Mouse (Mus musculus): ENCODE results near the gene Arfip1. TPM values are rescaled to one million over a fixed set of nuclear protein-coding genes. Genes with fewer than 3 reads are reported as not detected.
"Not testable (repeated sequence)": the region's sequence is repeated elsewhere in the genome, so short reads cannot be mapped to it uniquely, and the experiment has no call there.

Arfip1 gene
- polyA plus RNA-seq, 1 experiment from 2014 or later: 40.0 TPM

- Histone ChIP-seq H3K4me3 (ENCODE audit: inconsistent target) (no peak overlapping the region), H3K36me3 (ENCODE audit: inconsistent target) (no peaks in the 10 kb centered on the region), H3K79me2 (ENCODE audit: inconsistent target) (peaks cover 88% of the 10 kb centered on the region), H3K27ac (no peak overlapping the region)
- WGBS (ENCODE audit: missing documents): 45% methylated on average over 8 of the region's 8 CpGs
Measured at GRCm38 (mm10) chr3:84547177-84547576, 35.2 kb downstream of the Arfip1 start.

- H3K79me2 ChIP-seq (ENCODE audit: inconsistent target): peaks cover 86% of the 10 kb centered on the region
- not testable (repeated sequence) for H3K4me3 ChIP-seq (ENCODE audit: inconsistent target); H3K27ac ChIP-seq; H3K36me3 ChIP-seq (ENCODE audit: inconsistent target)
- 11% methylated on average over 3 of the region's 3 CpGs for WGBS (ENCODE audit: missing documents)
Measured at GRCm38 (mm10) chr3:84542450-84542849, 40.0 kb downstream of the Arfip1 start.

GRCm38 (mm10) chr3:84541881-84542280 is 40.5 kb downstream of the Arfip1 start:
- 100% methylated on average over 1 of the region's 1 CpGs for whole genome bisulfite sequencing (ENCODE audit: missing documents)
- Histone ChIP-seq H3K27ac (no peak overlapping the region), H3K4me3 (ENCODE audit: inconsistent target) (no peak overlapping the region), H3K79me2 (ENCODE audit: inconsistent target) (peaks cover 83% of the 10 kb centered on the region), H3K36me3 (ENCODE audit: inconsistent target) (no peaks in the 10 kb centered on the region)

- H3K36me3 ChIP-seq (ENCODE audit: inconsistent target): no peaks in the 10 kb centered on the region
- H3K27ac ChIP-seq: no peak overlapping the region
- H3K79me2 ChIP-seq (ENCODE audit: inconsistent target): peaks cover 75% of the 10 kb centered on the region
- H3K4me3 ChIP-seq (ENCODE audit: inconsistent target): no peak overlapping the region
Measured at GRCm38 (mm10) chr3:84540640-84541039, 41.8 kb downstream of the Arfip1 start.

DNA sequence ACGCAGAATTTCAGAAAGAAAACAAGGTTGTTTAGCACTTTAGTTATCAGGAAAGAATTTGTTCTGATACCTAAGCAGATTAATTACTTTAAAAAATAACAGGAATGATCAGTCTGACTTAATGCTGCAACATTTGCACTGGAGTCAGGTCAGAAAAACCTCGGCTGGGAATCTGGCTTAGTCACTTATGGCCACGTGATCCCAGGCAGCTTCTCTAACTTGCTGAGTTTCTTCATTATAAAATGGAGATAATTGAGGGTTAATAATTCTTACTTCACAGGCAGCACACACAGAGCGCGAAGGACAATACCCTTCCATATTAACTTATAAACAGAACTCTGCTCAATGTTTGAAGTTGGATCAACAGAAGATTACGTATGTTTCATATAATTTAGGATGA is 45.4 kb downstream of the Arfip1 start:
- Histone ChIP-seq H3K27ac (no peak overlapping the region), H3K4me3 (ENCODE audit: inconsistent target) (no peak overlapping the region), H3K79me2 (ENCODE audit: inconsistent target) (peaks cover 39% of the 10 kb centered on the region), H3K36me3 (ENCODE audit: inconsistent target) (peaks cover 12% of the 10 kb centered on the region; the same call in 1 of the 2 replicates)
- 96% methylated on average over 6 of the region's 6 CpGs for WGBS (ENCODE audit: missing documents)

GRCm38 (mm10) chr3:84533227-84533626 is 49.2 kb downstream of the Arfip1 start:
- WGBS (ENCODE audit: missing documents): 72% methylated on average over 5 of the region's 5 CpGs
- peaks cover 12% of the 10 kb centered on the region; the same call in 1 of the 2 replicates for H3K36me3 ChIP-seq (ENCODE audit: inconsistent target)
- peaks cover 6% of the 10 kb centered on the region; the same call in 1 of the 2 replicates for H3K79me2 ChIP-seq (ENCODE audit: inconsistent target)
- H3K4me3 ChIP-seq (ENCODE audit: inconsistent target): no peak overlapping the region
- no peak overlapping the region for H3K27ac ChIP-seq

GRCm38 (mm10) chr3:84529021-84529420 is 53.4 kb downstream of the Arfip1 start:
- H3K27ac ChIP-seq: no peak overlapping the region
- H3K36me3 ChIP-seq (ENCODE audit: inconsistent target): peaks cover 20% of the 10 kb centered on the region
- 89% methylated on average over 2 of the region's 2 CpGs for WGBS (ENCODE audit: missing documents)
- no peak overlapping the region for H3K4me3 ChIP-seq (ENCODE audit: inconsistent target)
- no peaks in the 10 kb centered on the region for H3K79me2 ChIP-seq (ENCODE audit: inconsistent target)

GRCm38 (mm10) chr3:84524952-84525351 is 57.5 kb downstream of the Arfip1 start:
- peaks cover 16% of the 10 kb centered on the region for H3K36me3 ChIP-seq (ENCODE audit: inconsistent target)
- no peaks in the 10 kb centered on the region for H3K79me2 ChIP-seq (ENCODE audit: inconsistent target)
- H3K4me3 ChIP-seq (ENCODE audit: inconsistent target): no peak overlapping the region
- 86% methylated on average over 1 of the region's 1 CpGs for WGBS (ENCODE audit: missing documents)
- H3K27ac ChIP-seq: no peak overlapping the region

DNA sequence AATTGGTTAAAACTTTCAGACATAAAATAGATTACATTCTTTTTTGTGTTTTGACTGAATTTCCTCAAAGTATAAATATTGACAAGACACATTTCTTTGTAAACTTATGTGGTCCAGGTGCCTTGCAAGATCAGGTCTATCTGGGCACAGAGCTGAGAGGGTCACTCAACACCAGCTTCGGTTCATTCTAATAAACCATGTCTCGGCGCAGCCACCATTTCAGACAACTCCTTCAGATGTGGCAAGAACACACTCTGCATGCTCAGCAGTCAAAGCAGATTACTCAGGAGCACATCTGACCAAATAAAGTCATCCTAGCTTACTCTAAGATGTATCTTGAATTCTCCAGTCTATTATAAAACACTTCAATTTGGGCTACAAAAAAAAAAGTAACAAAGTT is 66.3 kb downstream of the Arfip1 start:
- Histone ChIP-seq H3K79me2 (ENCODE audit: inconsistent target) (no peaks in the 10 kb centered on the region), H3K27ac (no peak overlapping the region), H3K4me3 (ENCODE audit: inconsistent target) (no peak overlapping the region), H3K36me3 (ENCODE audit: inconsistent target) (peaks cover 32% of the 10 kb centered on the region)
- 97% methylated on average over 3 of the region's 3 CpGs for WGBS (ENCODE audit: missing documents)

DNA sequence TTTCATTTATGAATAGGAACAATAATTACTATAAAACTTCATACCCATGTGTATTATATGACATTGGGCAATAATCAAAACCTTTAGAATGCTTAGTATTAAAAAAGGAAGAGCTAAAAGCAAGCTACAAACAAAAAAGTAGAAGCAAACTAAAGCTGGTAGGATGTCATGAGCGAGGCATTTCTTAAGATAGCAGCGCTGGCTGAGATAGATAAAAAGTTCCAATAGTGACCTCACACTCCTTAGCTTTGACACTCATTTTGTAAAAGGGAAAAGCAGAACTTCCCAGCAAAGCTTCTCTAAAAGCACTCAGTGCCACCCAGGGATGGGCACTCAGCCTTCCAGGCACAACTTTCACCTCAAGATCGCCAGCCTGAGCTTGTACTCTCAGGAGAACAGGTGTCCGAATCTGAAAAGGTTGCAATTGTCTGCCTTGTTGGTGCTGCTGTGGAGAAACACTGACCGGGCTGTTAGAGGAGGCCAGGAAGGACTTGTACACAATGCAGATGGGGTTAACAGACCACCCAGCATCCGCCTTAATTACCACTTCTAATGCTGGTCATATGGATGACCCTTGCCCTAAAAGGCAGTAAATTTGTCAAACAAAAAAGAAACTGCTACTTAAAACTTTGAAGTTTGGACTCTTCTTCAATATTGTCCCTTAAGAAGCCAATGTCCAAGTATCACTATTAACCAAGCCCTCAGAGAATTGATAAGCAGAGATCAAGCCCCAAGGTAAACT is 69.5 kb downstream of the Arfip1 start:
- no peak overlapping the region for H3K27ac ChIP-seq
- H3K79me2 ChIP-seq (ENCODE audit: inconsistent target): no peaks in the 10 kb centered on the region
- peaks cover 30% of the 10 kb centered on the region for H3K36me3 ChIP-seq (ENCODE audit: inconsistent target)
- 89% methylated on average over 6 of the region's 6 CpGs for WGBS (ENCODE audit: missing documents)
- H3K4me3 ChIP-seq (ENCODE audit: inconsistent target): no peak overlapping the region

DNA sequence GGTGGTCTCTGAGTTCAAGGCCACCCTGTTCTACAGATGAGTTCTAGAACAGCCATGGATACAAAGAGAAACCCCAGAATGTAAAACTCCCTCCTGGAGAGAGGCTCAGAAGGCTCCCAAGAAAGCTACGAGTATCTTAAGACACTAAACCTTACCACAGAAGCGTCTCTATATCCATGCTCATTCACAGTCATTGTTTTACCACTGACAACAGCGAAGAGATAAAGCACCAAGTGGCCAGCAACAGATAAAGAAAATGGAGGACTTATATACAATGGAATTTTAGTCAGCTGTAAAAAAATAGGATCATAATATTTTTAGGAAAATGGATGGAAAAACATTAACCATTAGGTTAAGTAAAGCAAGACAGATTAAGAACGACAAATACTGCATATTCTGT is 77.2 kb downstream of the Arfip1 start:
- no peak overlapping the region for H3K27ac ChIP-seq
- WGBS (ENCODE audit: missing documents): 93% methylated on average over 4 of the region's 4 CpGs
- peaks cover 8% of the 10 kb centered on the region; the same call in 1 of the 2 replicates for H3K36me3 ChIP-seq (ENCODE audit: inconsistent target)
- H3K4me3 ChIP-seq (ENCODE audit: inconsistent target): no peak overlapping the region
- H3K79me2 ChIP-seq (ENCODE audit: inconsistent target): no peaks in the 10 kb centered on the region

GRCm38 (mm10) chr3:84504291-84504690 is 78.1 kb downstream of the Arfip1 start:
- no peak overlapping the region for H3K27ac ChIP-seq
- 0 out of 2 replicates have a peak, but pooled peaks cover 4% of the 10 kb centered on the region for H3K36me3 ChIP-seq (ENCODE audit: inconsistent target)
- 6% methylated on average over 8 of the region's 8 CpGs for WGBS (ENCODE audit: missing documents)
- no peaks in the 10 kb centered on the region for H3K79me2 ChIP-seq (ENCODE audit: inconsistent target)
- no peak overlapping the region for H3K4me3 ChIP-seq (ENCODE audit: inconsistent target)

- 100% methylated on average over 2 of the region's 2 CpGs for WGBS (ENCODE audit: missing documents)
Measured at GRCm38 (mm10) chr3:84502101-84502500, 80.3 kb downstream of the Arfip1 start.

DNA sequence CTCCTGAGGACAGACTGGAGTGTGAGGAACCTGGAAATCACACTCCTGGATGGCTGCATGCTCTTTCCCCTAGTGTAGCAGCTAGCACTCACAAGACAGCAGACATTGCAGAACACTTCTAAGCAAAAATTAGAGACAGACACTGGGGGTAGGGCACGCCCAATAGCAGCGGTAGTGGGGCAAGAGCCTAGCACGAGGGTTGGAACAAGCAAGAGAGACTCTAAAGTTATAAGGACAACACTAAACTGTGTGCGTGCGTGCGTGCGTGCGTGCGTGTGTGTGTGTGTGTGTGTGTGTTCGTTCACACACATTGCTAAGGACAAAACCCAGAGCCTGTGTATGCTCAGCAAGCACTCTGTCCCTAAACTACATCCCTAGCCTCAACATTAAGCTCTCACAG is 81.9 kb downstream of the Arfip1 start:
- Histone ChIP-seq H3K27ac (no peak overlapping the region), H3K36me3 (ENCODE audit: inconsistent target) (peaks cover 20% of the 10 kb centered on the region; the same call in 1 of the 2 replicates), H3K4me3 (ENCODE audit: inconsistent target) (no peak overlapping the region), H3K79me2 (ENCODE audit: inconsistent target) (no peaks in the 10 kb centered on the region)
- 87% methylated on average over 10 of the region's 10 CpGs for WGBS (ENCODE audit: missing documents)

More at GRCm38 (mm10) chr3:84502101-84502500, 80.3 kb downstream of the Arfip1 start:
- Histone ChIP-seq H3K79me2 (ENCODE audit: inconsistent target) (no peaks in the 10 kb centered on the region), H3K27ac (no peak overlapping the region), H3K36me3 (ENCODE audit: inconsistent target) (peaks cover 5% of the 10 kb centered on the region; the same call in 1 of the 2 replicates), H3K4me3 (ENCODE audit: inconsistent target) (no peak overlapping the region)

DNA sequence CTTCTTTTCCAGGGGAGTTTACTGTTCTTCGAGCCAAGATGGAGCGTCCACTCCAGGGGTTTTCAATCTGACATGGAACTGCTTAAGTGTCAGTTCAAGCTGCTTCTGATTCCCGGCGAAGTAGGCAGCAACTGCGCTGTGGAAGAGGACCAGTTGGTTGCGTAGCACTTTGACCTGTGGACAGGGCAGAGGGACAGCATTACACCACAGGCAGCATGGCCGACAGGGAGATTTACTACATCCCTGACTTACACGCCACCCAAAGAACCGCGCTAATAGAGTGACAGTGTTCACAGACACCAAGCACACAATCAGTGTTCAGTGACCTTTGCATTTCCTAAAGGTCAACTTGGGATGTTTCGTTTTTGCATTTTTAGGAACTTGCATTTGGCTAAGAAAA is 84.7 kb downstream of the Arfip1 start:
- H3K27ac ChIP-seq: no peak overlapping the region
- no peaks in the 10 kb centered on the region for H3K79me2 ChIP-seq (ENCODE audit: inconsistent target)
- WGBS (ENCODE audit: missing documents): 94% methylated on average over 11 of the region's 11 CpGs
- no peak overlapping the region for H3K4me3 ChIP-seq (ENCODE audit: inconsistent target)
- peaks cover 23% of the 10 kb centered on the region; the same call in 1 of the 2 replicates for H3K36me3 ChIP-seq (ENCODE audit: inconsistent target)
